Mouse (Mus musculus): Measurements from ENCODE around the gene Ablim1. TPM values are rescaled to one million over a fixed set of nuclear protein-coding genes. Genes with fewer than 3 reads are reported as not detected.

Ablim1 gene
- polyA plus RNA-seq, 1 experiment, result 12.2 TPM

DNA sequence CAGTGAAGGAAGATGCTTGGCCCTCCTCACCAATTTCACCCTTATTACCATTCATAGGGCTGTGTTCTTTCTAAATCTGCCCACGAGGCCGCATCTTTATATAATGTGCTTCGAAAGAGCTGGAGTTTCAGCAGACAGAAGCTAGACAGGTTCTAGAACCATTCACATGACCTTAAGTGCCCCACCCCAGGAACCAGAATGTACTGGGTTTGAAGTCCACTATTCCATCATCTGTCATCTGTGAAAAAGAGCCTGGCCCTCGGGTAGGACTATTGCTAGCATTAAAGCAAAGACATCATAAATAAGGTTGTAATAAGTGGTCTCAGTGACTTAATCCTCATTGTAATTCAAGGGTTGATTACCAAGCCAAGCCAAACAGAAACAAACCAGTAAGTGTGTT, 35.1 kb downstream of the Ablim1 start:
- Histone ChIP-seq H3K27me3 (ENCODE audit: control insufficient read depth, insufficient read depth, low read length, poor library complexity, severe bottlenecking) (no peaks in the 10 kb centered on the region), H3K9ac (ENCODE audit: low read depth, poor library complexity, severe bottlenecking) (no peak overlapping the region), H3K4me1 (ENCODE audit: control insufficient read depth, insufficient read depth, low read length) (peaks cover 1% of the 10 kb centered on the region), H3K36me3 (ENCODE audit: control insufficient read depth, insufficient read depth, low read length, poor library complexity, severe bottlenecking) (no peaks in the 10 kb centered on the region), H3K9me3 (replicated peaks; ENCODE audit: control insufficient read depth, insufficient read depth, low read length, poor library complexity, severe bottlenecking) (no peaks in the 10 kb centered on the region), H3K27ac (ENCODE audit: insufficient read depth, low read length) (no peak overlapping the region), H3K4me3 (ENCODE audit: low read depth, low read length) (no peak overlapping the region)
- TF ChIP-seq CTCF (IDR thresholded peaks at IDR 0.05; ENCODE audit: low read depth, low read length) (no peak), POLR2A (IDR thresholded peaks at IDR 0.05; ENCODE audit: insufficient read depth, low read length) (no peak), EP300 (IDR thresholded peaks at IDR 0.05; ENCODE audit: insufficient read depth, low read depth, low read length) (no peak)

DNA sequence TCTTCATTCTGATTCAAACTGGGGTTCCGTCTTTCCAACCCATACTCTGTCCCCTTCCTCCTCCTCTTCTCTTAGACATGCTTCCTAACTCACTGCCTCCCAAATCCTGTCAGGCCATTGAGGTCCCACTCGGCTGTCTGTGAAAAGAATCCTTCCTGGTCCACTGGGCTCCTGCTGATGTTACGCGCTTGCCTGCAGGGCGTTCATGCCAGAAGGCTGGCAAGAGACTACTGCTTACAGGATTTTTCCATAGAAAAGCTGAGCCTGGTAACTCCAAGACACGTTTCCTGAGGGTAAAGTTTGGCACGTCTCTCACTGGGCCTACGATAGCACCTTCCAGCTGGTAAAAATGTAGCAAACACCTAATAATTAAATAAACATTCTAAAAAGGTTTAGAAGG, 36.5 kb downstream of the Ablim1 start:
- no peak overlapping the region for H3K27ac ChIP-seq (ENCODE audit: insufficient read depth, low read length)
- H3K4me3 ChIP-seq (ENCODE audit: low read depth, low read length), result no peak overlapping the region
- peaks cover 5% of the 10 kb centered on the region for H3K4me1 ChIP-seq (ENCODE audit: control insufficient read depth, insufficient read depth, low read length)
- H3K27me3 ChIP-seq (ENCODE audit: control insufficient read depth, insufficient read depth, low read length, poor library complexity, severe bottlenecking), result no peaks in the 10 kb centered on the region
- H3K9ac ChIP-seq (ENCODE audit: low read depth, poor library complexity, severe bottlenecking), result no peak overlapping the region
- TF ChIP-seq EP300 (IDR thresholded peaks at IDR 0.05; ENCODE audit: insufficient read depth, low read depth, low read length) (no peak), POLR2A (IDR thresholded peaks at IDR 0.05; ENCODE audit: insufficient read depth, low read length) (no peak), CTCF (IDR thresholded peaks at IDR 0.05; ENCODE audit: low read depth, low read length) (no peak)
- H3K36me3 ChIP-seq (ENCODE audit: control insufficient read depth, insufficient read depth, low read length, poor library complexity, severe bottlenecking), result no peaks in the 10 kb centered on the region
- H3K9me3 ChIP-seq (replicated peaks; ENCODE audit: control insufficient read depth, insufficient read depth, low read length, poor library complexity, severe bottlenecking), result no peaks in the 10 kb centered on the region

DNA sequence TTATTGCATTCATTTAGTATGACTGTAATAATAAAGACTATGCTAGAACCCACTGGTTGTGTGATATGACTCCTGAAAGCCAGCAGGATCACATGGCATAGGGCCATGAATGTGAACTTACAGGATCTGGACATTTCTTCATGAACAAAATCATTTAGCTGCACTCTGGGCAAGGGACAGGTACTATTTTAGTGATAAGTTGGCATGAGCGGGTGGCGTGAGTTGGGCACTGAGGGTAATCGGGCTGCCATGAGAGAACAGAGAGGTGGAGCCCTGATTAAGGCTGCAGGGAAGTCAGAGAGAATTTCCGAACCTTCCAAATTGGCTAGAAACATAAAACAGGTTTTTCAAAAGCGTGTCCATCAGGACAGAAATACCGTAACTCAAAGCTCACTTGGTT, 37.7 kb downstream of the Ablim1 start:
- H3K27me3 ChIP-seq (ENCODE audit: control insufficient read depth, insufficient read depth, low read length, poor library complexity, severe bottlenecking), result no peaks in the 10 kb centered on the region
- TF ChIP-seq POLR2A (IDR thresholded peaks at IDR 0.05; ENCODE audit: insufficient read depth, low read length) (no peak), CTCF (IDR thresholded peaks at IDR 0.05; ENCODE audit: low read depth, low read length) (no peak), EP300 (IDR thresholded peaks at IDR 0.05; ENCODE audit: insufficient read depth, low read depth, low read length) (no peak)
- no peaks in the 10 kb centered on the region for H3K9me3 ChIP-seq (replicated peaks; ENCODE audit: control insufficient read depth, insufficient read depth, low read length, poor library complexity, severe bottlenecking)
- no peak overlapping the region for H3K4me3 ChIP-seq (ENCODE audit: low read depth, low read length)
- H3K27ac ChIP-seq (ENCODE audit: insufficient read depth, low read length), result no peak overlapping the region
- H3K36me3 ChIP-seq (ENCODE audit: control insufficient read depth, insufficient read depth, low read length, poor library complexity, severe bottlenecking), result no peaks in the 10 kb centered on the region
- peaks cover 5% of the 10 kb centered on the region for H3K4me1 ChIP-seq (ENCODE audit: control insufficient read depth, insufficient read depth, low read length)
- no peak overlapping the region for H3K9ac ChIP-seq (ENCODE audit: low read depth, poor library complexity, severe bottlenecking)

DNA sequence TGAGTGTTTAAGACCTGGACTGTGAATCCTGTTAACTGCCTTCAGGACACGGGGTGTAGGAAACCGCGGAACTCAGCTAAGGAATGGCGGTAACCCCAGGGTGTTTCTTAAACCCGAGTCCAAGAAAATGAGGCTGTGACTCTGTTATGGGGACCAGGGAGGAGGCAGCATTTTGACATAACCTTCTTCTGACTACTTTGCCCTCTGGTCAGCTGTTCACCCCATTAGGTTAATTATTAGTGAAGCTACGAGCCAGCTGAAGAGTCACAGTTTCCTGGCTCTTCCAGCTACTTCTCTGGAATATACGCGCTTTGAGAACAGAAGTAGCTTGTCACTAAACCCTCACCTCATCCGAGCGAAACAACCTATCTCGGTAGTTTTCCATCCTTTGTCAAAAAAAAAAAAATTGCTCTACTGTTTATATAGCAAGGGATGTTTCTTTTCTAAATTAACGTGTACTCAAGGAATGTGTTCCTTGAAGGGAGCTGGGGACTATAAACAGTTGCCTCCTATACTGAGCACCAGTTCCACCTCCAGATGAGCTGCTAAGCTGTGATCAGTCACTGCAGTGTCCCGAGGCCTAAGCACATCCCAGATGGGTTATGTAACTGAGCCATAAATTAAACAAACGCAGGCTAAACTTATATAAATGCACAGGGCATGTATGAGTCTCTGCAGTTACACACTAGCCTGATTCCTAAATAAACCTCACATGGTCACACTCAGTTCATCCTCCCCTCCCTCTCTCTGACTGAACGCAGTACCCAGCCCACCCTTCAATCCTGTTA, 39.4 kb downstream of the Ablim1 start:
- Histone ChIP-seq H3K27me3 (ENCODE audit: control insufficient read depth, insufficient read depth, low read length, poor library complexity, severe bottlenecking) (no peaks in the 10 kb centered on the region), H3K9me3 (replicated peaks; ENCODE audit: control insufficient read depth, insufficient read depth, low read length, poor library complexity, severe bottlenecking) (no peaks in the 10 kb centered on the region), H3K4me1 (ENCODE audit: control insufficient read depth, insufficient read depth, low read length) (peaks cover 5% of the 10 kb centered on the region), H3K36me3 (ENCODE audit: control insufficient read depth, insufficient read depth, low read length, poor library complexity, severe bottlenecking) (no peaks in the 10 kb centered on the region), H3K9ac (ENCODE audit: low read depth, poor library complexity, severe bottlenecking) (no peak overlapping the region), H3K4me3 (ENCODE audit: low read depth, low read length) (no peak overlapping the region), H3K27ac (ENCODE audit: insufficient read depth, low read length) (no peak overlapping the region)
- TF ChIP-seq EP300 (IDR thresholded peaks at IDR 0.05; ENCODE audit: insufficient read depth, low read depth, low read length) (no peak), CTCF (IDR thresholded peaks at IDR 0.05; ENCODE audit: low read depth, low read length) (no peak), POLR2A (IDR thresholded peaks at IDR 0.05; ENCODE audit: insufficient read depth, low read length) (no peak)

DNA sequence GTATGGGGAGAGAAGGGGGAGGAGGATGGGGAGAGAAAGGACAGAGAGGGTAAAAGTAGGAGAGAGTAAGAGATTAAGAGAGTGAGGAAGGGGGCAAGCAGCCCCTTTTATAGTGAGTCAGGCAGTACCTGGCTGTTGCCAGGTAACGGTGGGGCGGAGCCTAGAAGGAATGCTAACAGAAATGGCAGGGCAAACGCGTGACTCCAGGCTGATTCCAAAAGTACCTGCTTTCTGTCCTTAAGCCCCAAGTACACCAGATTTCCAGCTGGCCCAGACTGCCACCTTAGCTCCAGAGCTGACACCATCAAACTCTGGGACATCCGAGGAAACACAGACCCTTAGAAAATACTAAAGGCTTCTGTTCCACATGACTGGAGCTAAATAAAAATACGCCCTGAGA, 40.0 kb downstream of the Ablim1 start:
- Histone ChIP-seq H3K4me3 (ENCODE audit: low read depth, low read length) (no peak overlapping the region), H3K27ac (ENCODE audit: insufficient read depth, low read length) (no peak overlapping the region), H3K9me3 (replicated peaks; ENCODE audit: control insufficient read depth, insufficient read depth, low read length, poor library complexity, severe bottlenecking) (no peaks in the 10 kb centered on the region), H3K27me3 (ENCODE audit: control insufficient read depth, insufficient read depth, low read length, poor library complexity, severe bottlenecking) (no peaks in the 10 kb centered on the region), H3K4me1 (ENCODE audit: control insufficient read depth, insufficient read depth, low read length) (peaks cover 5% of the 10 kb centered on the region), H3K9ac (ENCODE audit: low read depth, poor library complexity, severe bottlenecking) (no peak overlapping the region), H3K36me3 (ENCODE audit: control insufficient read depth, insufficient read depth, low read length, poor library complexity, severe bottlenecking) (no peaks in the 10 kb centered on the region)
- TF ChIP-seq POLR2A (IDR thresholded peaks at IDR 0.05; ENCODE audit: insufficient read depth, low read length), result no peak
- no peak for TF ChIP-seq EP300 (IDR thresholded peaks at IDR 0.05; ENCODE audit: insufficient read depth, low read depth, low read length)
- TF ChIP-seq CTCF (IDR thresholded peaks at IDR 0.05; ENCODE audit: low read depth, low read length), result no peak

DNA sequence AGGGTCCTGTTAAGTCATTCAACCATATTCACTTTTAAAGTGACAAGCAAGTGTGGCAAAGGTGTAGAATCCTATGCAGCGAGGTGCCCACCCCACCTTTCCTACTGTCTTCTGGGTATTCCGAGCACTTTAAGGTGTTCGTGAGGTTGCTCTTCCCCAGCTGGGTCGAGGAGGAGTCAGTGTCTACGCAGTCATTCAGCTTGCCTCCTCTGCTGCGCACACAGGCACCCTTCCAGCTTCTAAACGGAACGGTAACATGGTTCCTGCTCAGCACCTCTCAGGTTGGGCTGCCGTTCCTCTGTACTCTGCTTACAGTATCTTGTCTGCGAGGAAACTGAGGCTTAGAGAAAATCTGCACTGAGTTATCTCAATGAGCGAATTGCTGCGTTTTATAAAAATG, 40.4 kb downstream of the Ablim1 start:
- H3K27ac ChIP-seq (ENCODE audit: insufficient read depth, low read length), result no peak overlapping the region
- no peaks in the 10 kb centered on the region for H3K9me3 ChIP-seq (replicated peaks; ENCODE audit: control insufficient read depth, insufficient read depth, low read length, poor library complexity, severe bottlenecking)
- no peaks in the 10 kb centered on the region for H3K36me3 ChIP-seq (ENCODE audit: control insufficient read depth, insufficient read depth, low read length, poor library complexity, severe bottlenecking)
- peaks cover 5% of the 10 kb centered on the region for H3K4me1 ChIP-seq (ENCODE audit: control insufficient read depth, insufficient read depth, low read length)
- no peak overlapping the region for H3K9ac ChIP-seq (ENCODE audit: low read depth, poor library complexity, severe bottlenecking)
- no peak overlapping the region for H3K4me3 ChIP-seq (ENCODE audit: low read depth, low read length)
- no peak for TF ChIP-seq POLR2A (IDR thresholded peaks at IDR 0.05; ENCODE audit: insufficient read depth, low read length)
- no peak for TF ChIP-seq EP300 (IDR thresholded peaks at IDR 0.05; ENCODE audit: insufficient read depth, low read depth, low read length)
- TF ChIP-seq CTCF (IDR thresholded peaks at IDR 0.05; ENCODE audit: low read depth, low read length), result no peak
- H3K27me3 ChIP-seq (ENCODE audit: control insufficient read depth, insufficient read depth, low read length, poor library complexity, severe bottlenecking), result no peaks in the 10 kb centered on the region
